Mouse (Mus musculus) stomach, postnatal 0 days (tissue): ENCODE data around the gene Pramel1.

Experiments
- CTCF ChIP-seq: IDR thresholded peaks from 2 replicates; pipeline ENCODE4 v1.5.1; 2016; ENCODE audit warnings: antibody characterized with exemption, low read depth, mild to moderate bottlenecking, moderate library complexity
- EP300 ChIP-seq: optimal IDR thresholded peaks from 2 replicates; pipeline ENCODE3; 2016; ENCODE audit warnings: antibody characterized with exemption

- TF ChIP-seq CTCF (no peak), EP300 (no peak)
Observed at GRCm38 (mm10) chr4:143414121-143414520, 19.9 kb downstream of the Pramel1 start.
